Mouse (Mus musculus) neural tube, embryonic 11.5 days (tissue): ENCODE measurements at regions not wholly inside any gene's neighbourhood (a gene's known extent, or its start where the extent isn't known, plus 50 kb on each side); places are given as distances from the start of the nearest gene placed in this dataset.

Experiments
- ATAC-seq: fragments of 200-750 bp; cut with Nextera tagmentation; 2 replicates; pipeline ENCODE4 v1.8.0; 2017; ENCODE audit warnings: moderate number of reproducible peaks, mild to moderate bottlenecking, moderate TSS enrichment, moderate library complexity; ENCODE audit not compliant: insufficient read depth, low FRiP score, low TSS enrichment
- DNase-seq: peaks from one replicate; pipeline ENCODE4 v3.0.0-alpha.2; 2015; ENCODE audit warnings: low spot score
- H3K27ac ChIP-seq: fragments of 300-500 bp; sonication (generic); 2 replicates; pipeline ENCODE4 v1.5.1; 2014; ENCODE audit warnings: low read depth, mild to moderate bottlenecking, low read length
- H3K27me3 ChIP-seq: fragments of 300-500 bp; sonication (generic); 2 replicates; pipeline ENCODE4 v1.6.1; 2014; ENCODE audit warnings: mild to moderate bottlenecking, low read length, mixed read lengths; ENCODE audit not compliant: control insufficient read depth, insufficient read depth
- H3K36me3 ChIP-seq: fragments of 300-500 bp; sonication (generic); 2 replicates; pipeline ENCODE4 v1.6.1; 2014; ENCODE audit warnings: mild to moderate bottlenecking, low read length, moderate library complexity, mixed read lengths; ENCODE audit not compliant: control insufficient read depth, insufficient read depth
- H3K4me1 ChIP-seq: fragments of 300-500 bp; sonication (generic); 2 replicates; pipeline ENCODE4 v1.6.1; 2014; ENCODE audit warnings: low read length, mixed read lengths; ENCODE audit not compliant: control insufficient read depth, insufficient read depth
- H3K4me2 ChIP-seq: fragments of 300-500 bp; sonication (generic); 2 replicates; pipeline ENCODE4 v1.6.1; 2014; ENCODE audit warnings: low read depth, mild to moderate bottlenecking, moderate library complexity
- H3K4me3 ChIP-seq: fragments of 300-500 bp; sonication (generic); 2 replicates; pipeline ENCODE4 v1.5.1; 2014; ENCODE audit warnings: low read depth, low read length
- H3K9ac ChIP-seq: fragments of 300-500 bp; sonication (generic); 2 replicates; pipeline ENCODE4 v1.6.1; 2014; ENCODE audit warnings: mild to moderate bottlenecking, low read length
- H3K9me3 ChIP-seq: fragments of 300-500 bp; sonication (generic); 2 replicates; pipeline ENCODE4 v1.6.1; 2016; ENCODE audit warnings: low read length; ENCODE audit not compliant: control insufficient read depth
- WGBS: fragments of 180-500 bp; shearing (Covaris S2); extraction: QIAGEN DNeasy Blood & Tissue Kit; methylation state at CpG from one replicate; pipeline ENCODE4 v1.1.7; 2014; 5-methylcytosine and 5-hydroxymethylcytosine counted together

GRCm38 (mm10) chr2:114340578-114341293 is 139.5 kb upstream of the Zfp770 start:
- Histone ChIP-seq H3K9ac (no peak overlapping the region), H3K27ac (no peak overlapping the region), H3K36me3 (no peaks in the 10 kb centered on the region), H3K4me2 (no peak overlapping the region), H3K4me3 (no peak overlapping the region), H3K4me1 (no peaks in the 10 kb centered on the region), H3K9me3 (no peaks in the 10 kb centered on the region), H3K27me3 (no peaks in the 10 kb centered on the region)
- ATAC-seq (no peak), DNase-seq (no peak)
- 84% methylated on average over 9 of the region's 9 CpGs for WGBS

- no peak for DNase-seq
- WGBS = 88% methylated on average over 3 of the region's 3 CpGs
- H3K4me3 ChIP-seq = no peak overlapping the region
- no peaks in the 10 kb centered on the region for H3K36me3 ChIP-seq
- H3K4me2 ChIP-seq = no peak overlapping the region
- no peaks in the 10 kb centered on the region for H3K9me3 ChIP-seq
- no peaks in the 10 kb centered on the region for H3K27me3 ChIP-seq
- no peaks in the 10 kb centered on the region for H3K4me1 ChIP-seq
- H3K27ac ChIP-seq = no peak overlapping the region
- no peak for ATAC-seq
- H3K9ac ChIP-seq = no peak overlapping the region
Observed at GRCm38 (mm10) chr2:114301746-114302145, 100.5 kb upstream of the Zfp770 start.

GRCm38 (mm10) chr2:114295110-114295509 is 93.8 kb upstream of the Zfp770 start:
- H3K4me1 ChIP-seq = no peaks in the 10 kb centered on the region
- H3K4me2 ChIP-seq = no peak overlapping the region
- no peak overlapping the region for H3K9ac ChIP-seq
- H3K27ac ChIP-seq = no peak overlapping the region
- no peak overlapping the region for H3K4me3 ChIP-seq
- no peaks in the 10 kb centered on the region for H3K9me3 ChIP-seq
- no peaks in the 10 kb centered on the region for H3K27me3 ChIP-seq
- no peaks in the 10 kb centered on the region for H3K36me3 ChIP-seq
- ATAC-seq = no peak
- 71% methylated on average over 1 of the region's 1 CpGs for WGBS
- no peak for DNase-seq

GRCm38 (mm10) chr2:114291387-114291786 is 90.1 kb upstream of the Zfp770 start:
- DNase-seq = no peak
- Histone ChIP-seq H3K4me2 (no peak overlapping the region), H3K27me3 (no peaks in the 10 kb centered on the region), H3K4me1 (no peaks in the 10 kb centered on the region), H3K27ac (no peak overlapping the region), H3K9me3 (no peaks in the 10 kb centered on the region), H3K4me3 (no peak overlapping the region), H3K36me3 (no peaks in the 10 kb centered on the region), H3K9ac (no peak overlapping the region)
- 87% methylated on average over 5 of the region's 5 CpGs for WGBS
- no peak for ATAC-seq

- DNase-seq (no peak), ATAC-seq (no peak)
- Histone ChIP-seq H3K27ac (no peak overlapping the region), H3K4me1 (no peaks in the 10 kb centered on the region), H3K36me3 (no peaks in the 10 kb centered on the region), H3K4me3 (no peak overlapping the region), H3K9me3 (no peaks in the 10 kb centered on the region), H3K4me2 (no peak overlapping the region), H3K27me3 (no peaks in the 10 kb centered on the region), H3K9ac (no peak overlapping the region)
Observed at GRCm38 (mm10) chr2:114275536-114275935, 74.3 kb upstream of the Zfp770 start.

- Histone ChIP-seq H3K36me3 (no peaks in the 10 kb centered on the region), H3K9ac (no peak overlapping the region), H3K9me3 (no peaks in the 10 kb centered on the region), H3K4me2 (no peak overlapping the region), H3K27ac (no peak overlapping the region), H3K4me1 (no peaks in the 10 kb centered on the region; the same call in 1 of the 2 replicates), H3K27me3 (no peaks in the 10 kb centered on the region), H3K4me3 (no peak overlapping the region)
- DNase-seq (peak; percentile 63), ATAC-seq (peak; percentile 67)
- 44% methylated on average over 8 of the region's 8 CpGs for WGBS
Observed at GRCm38 (mm10) chr2:114260397-114261071, 59.3 kb upstream of the Zfp770 start.

GRCm38 (mm10) chr2:114259539-114259938 is 58.3 kb upstream of the Zfp770 start:
- ATAC-seq (no peak), DNase-seq (no peak)
- Histone ChIP-seq H3K9me3 (no peaks in the 10 kb centered on the region), H3K9ac (no peak overlapping the region), H3K27ac (no peak overlapping the region), H3K4me1 (no peaks in the 10 kb centered on the region; the same call in 1 of the 2 replicates), H3K4me2 (no peak overlapping the region), H3K27me3 (no peaks in the 10 kb centered on the region), H3K4me3 (no peak overlapping the region), H3K36me3 (no peaks in the 10 kb centered on the region)
- 82% methylated on average over 4 of the region's 4 CpGs for whole genome bisulfite sequencing
